Mouse (Mus musculus): Measurements from ENCODE around the gene Oas1a. TPM values are rescaled to one million over a fixed set of nuclear protein-coding genes. Genes with fewer than 3 reads are reported as not detected.
"Not testable (repeated sequence)": the region's sequence is repeated elsewhere in the genome, so short reads cannot be mapped to it uniquely, and the experiment has no call there.

Gene Oas1a
- total RNA-seq, 4 experiments from 2014 or later, result 2.6 to 3.8 (median 2.8) TPM

DNA sequence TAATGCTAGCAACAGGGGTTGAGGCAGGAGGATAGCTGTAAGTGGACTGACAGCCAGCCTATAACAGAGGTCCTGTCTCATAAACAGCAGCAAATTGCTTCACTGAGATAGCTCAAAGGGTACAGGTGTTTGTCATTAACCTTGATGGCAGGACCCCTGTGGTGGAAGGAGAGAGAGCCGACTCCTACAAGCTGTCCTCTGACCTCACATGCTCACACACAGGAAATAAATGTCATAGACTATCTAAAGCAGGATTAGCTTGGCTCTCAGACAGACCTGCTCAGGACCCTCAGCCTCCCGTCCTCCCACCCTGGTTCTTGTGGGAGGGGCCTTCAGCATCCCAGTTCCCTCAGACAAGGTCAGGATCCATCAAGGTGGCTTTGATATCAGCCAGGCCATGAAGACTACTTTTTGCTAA lies 15.1 kb downstream of the Oas1a start:
- no peak for DNase-seq

DNA sequence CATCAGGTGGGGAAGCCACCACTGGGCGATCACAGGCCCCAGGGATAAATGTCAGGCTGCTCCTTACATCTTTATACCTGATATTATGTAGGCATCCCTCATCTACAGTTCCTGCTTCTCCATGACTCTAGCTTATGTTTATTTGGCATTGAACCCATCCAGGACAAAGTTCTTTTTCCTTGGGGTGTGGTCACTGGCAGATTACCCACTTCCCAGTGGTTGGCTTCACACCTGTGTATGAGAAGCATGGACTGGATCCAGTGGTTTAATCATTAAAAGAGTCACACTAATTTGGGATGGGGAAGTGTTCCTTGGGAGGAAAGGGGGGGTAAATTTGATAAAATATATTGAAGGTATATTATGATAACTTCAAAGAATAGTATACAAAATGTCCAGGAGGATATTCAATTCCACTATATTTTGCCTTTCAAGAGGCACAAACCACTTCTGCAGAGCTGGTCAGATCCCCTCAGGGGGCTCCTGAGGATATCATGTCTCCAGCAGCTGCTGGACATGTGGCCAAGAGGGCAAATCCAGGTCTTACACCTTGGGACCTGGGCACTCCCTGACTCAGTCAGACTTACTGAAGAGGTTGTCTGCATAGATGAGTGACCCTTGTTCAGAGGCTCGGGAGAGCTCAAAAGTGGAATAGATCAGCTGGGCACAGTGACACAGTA lies 15.6 kb downstream of the Oas1a start:
- not testable (repeated sequence) for DNase-seq

DNA sequence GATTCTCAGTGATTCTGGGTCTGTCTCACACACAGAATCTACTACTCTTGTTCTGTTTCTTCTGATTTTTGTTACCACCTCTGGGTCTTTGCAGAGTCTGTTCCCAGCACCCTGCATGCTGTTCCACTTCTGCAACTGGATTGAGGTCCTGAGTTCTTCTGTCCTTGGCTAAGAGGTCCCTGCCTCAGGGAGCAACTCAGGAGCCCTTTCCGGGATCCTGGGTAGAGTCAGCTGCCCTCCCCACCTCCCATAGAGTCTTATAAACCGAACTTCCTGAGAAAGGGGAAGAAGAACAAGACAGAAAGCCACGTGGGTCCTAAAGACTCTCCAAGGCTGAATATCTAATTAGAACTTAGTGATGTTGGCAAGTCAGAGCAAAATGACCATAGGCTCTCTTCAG lies 16.3 kb downstream of the Oas1a start:
- DNase-seq, result no peak

DNA sequence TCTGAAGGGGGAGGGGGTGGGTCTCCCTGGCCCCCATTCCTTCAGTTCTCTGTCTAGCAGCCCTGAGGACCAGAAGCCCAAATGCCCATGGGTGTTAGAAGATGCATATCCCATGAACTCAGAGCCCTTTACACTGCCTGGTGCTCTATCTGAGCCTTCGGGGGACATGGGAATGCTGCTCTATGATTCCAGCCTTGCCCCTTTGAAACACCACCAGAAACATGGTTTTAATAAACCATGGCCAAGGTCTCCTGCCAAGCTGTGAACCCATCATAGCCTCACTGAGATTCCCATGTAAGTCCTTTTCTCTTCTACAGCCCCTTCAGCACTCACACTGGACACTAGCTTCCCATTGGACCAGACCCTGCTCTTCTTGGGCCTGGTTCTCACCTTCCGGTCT lies 17.3 kb downstream of the Oas1a start:
- no peak for DNase-seq

DNA sequence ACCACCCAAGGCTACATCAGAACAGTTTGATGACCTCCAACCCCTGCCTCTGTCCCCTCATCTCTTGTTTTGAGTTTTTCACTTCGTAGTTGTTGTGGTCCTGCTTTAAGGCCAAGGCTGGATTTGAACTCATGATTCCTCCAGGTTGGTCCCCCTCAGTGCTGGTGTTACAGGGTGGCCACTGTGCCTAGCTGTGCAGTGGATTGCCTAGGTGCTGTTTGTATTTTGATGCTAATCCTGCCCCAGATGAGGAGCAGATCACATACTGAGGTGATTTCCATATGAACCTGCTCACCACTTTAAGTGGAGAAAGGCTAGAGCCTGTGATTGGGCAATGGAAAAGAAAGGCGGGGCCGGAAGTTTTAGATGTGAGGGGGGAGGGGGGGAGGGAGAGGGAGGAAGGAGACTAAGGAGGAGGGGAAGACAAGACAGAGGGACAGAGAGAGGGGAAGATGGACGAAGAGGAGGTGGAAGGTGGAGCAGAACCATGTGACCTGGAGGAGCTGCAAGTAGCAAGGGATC lies 19.0 kb downstream of the Oas1a start:
- DNase-seq, result not testable (repeated sequence)

DNA sequence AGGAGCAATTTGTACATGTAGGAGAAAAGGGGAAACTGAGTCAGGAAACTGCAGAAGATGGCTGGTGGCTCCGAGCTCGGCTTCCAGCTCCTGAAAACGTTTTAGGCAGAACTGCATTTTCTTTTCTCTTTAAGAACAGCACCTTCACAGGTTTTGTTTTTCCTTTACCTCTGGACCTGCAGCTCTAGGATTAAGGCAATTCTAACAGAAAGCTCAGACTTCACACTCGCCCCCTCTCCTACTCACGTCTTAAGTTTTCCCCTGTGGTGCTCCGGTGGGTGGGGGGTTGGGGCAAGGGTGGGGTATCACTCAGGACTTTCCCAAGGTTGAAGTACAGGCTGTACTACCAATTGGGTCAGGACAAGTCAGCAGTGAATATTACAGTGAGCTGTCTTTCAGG lies 19.5 kb downstream of the Oas1a start:
- DNase-seq, result no peak

DNA sequence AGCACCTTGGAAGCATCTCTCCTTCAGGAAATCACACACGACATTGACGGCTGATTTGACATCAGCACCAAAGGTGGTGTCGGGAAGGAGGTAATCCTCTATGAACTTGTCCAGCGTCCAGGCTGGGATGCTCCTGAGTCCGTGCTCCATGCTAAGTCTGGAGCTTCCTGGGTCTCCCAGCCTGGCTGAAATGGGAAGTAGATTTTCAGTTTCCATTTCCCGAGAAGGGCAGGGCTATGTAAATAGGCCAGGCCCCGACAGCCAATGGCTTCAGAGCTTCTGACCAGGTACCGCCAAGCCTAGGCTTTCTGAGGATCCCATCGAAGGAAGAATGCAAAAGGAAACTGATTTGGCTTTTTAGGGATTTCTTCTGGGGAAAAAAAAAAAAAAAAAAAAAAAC lies 19.9 kb downstream of the Oas1a start, which contains the start of gene Oas1g:
Gene Oas1g (minus strand): TSS at position 201 of the 400 bp plus-strand sequence.
- not testable (repeated sequence) for DNase-seq

DNA sequence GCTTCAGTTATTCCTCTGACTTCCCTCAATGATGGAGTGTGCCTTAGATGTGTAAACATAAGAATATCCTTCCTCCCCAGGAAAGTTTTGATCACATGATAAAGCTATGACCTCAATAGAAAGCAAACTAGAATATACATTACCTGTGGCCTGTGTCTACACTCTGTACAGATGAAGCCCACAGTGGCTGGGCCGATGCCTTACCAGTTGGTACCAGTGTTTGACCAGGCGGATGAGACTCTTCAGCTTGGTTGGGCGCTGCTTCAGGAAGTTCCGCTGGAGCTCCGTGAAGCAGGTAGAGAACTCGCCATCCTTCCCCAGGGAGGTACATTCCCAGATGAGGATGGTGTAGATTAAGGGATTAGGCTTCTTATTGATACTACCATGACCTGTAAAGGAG lies 25.6 kb downstream of the Oas1a start:
- not testable (repeated sequence) for DNase-seq

DNA sequence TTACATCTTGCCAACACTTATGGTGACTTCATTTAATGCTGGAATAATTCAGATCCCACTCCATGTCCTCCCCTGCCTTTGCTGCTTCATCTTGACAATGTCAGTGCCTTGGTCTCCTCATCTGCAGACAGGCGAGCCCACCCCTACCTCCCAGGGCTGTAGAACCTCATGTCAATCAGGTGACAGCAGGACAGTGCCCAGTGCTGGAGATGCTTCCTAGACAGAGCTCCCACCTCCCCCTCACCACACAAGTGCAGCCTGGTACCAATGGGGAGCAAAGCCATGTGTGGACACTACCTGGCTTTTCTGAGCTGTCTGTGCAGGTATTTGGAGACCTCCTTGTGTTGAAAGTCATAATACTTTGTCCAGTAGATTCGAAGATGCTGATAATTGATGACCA lies 28.5 kb downstream of the Oas1a start:
- DNase-seq, result not testable (repeated sequence)

DNA sequence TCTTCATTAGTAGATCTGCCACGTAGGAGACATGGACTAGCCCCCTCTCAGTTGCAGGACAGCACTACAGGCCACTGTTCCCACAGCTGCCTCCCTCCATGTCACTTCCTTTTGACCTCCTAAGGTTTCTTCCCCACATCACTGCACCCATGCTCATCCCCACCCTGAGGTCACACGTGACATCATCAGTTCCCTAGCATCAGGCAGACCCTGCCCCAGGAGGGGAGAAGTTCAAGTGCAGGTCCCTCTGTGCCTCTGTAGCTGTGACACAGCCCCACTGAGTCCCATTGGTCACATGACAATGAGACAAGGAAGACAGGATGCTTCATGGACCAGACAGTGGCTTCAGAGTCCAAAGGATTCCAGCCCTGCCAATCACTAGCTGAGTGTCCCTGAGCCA lies 29.9 kb downstream of the Oas1a start:
- DNase-seq, result not testable (repeated sequence)

DNA sequence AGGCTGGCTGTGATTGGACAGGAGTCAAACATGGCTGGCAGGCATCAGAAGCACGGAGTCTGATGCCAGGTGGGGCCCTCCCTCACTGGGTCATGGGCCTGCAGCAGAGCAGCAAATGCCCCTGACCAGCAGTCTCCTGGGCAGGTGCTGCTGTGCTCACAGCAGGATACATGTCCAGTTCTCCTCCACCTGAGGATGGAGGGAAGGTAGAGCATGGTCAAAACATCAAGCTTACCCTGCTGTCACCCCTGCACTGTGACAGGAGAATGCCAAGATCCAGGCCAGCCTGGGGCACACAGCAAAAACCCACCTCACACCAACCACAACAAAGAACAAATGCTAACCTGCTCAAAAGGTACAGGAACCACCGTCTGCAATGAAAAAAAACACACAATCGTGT lies 30.5 kb downstream of the Oas1a start:
- DNase-seq, result not testable (repeated sequence)

DNA sequence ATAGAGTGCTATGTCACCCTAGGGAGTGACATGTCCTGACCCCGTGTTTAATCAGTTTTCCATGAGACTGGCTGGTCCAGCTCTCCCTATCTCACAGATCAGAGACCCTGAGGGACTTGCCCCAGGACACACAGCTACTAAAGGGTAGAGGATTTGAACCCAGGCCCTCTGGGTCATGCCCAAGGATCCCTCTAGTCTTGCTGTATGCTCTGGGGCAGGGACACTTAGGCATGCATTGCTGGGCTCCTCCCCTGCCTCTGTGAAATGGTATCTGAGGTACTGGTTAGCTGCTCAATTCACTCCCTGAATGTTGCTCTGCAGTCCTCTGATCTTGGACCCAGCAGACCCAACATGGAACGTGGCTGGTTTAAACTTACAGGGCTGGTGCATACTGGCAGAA lies 35.9 kb downstream of the Oas1a start:
- DNase-seq, result no peak

DNA sequence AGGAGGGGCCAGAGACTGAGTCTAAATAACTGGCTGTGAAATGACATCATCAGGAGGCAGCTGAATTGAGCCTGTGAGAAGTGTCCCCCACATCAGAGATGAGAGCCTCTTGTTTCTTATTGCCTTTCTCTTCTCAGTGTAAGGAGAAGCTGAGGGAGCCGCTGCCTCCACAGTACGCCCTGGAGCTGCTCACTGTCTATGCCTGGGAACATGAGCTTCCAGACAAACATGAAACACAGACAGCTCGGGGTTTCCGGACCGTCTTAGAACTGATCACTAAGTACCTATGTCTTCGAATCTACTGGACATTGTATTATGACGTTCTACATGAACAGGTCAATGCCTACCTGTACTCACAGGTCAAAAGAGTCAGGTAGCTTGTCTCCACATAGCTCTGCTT lies 36.5 kb downstream of the Oas1a start:
- DNase-seq, result no peak

DNA sequence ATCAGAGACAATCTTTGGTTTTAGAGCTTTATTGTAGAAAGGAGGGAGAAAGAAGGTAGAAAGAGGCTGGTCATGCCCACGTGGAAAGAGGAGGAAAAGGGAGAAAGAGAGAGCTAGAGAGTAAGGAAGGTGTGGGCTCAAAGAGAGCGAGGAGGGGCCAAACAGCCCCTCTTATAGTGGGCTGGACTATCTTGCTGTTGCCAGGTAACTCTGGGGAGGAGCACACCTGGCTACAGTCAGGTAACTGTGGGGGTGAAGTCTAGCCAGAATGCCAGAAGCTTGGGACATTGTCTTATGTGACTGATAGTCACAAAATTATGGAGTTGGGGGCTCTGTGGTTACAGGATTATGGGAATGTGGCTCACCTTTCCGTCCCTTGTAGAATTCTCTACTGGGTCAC lies 37.2 kb downstream of the Oas1a start:
- no peak for DNase-seq

DNA sequence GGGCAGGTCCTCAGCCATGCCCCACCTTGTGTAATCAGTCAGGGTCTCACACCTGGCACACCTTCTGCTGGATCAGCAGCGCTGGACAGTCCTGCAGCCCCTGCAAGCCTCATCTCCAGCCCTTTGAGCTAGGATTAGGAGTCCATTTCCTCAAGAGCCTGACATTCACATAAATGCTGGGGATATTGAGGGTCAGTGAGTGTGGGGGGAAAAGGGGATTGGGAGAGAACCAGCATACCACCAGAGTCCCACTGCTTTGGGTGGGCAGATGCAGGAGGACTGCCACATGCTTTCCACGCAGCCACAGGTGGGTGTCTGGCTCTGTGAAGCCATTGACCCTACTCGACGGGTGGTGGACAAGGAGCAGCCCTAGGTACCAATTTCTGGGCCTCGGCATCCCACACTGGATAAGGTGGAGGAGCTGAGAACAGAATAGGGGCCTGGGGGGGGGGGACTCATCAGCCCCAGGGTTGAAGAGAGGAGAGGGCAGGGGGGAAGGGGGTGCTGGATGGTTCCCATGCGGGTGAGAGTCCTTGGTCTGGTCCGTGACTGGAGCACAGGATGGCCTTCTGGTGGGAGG lies 37.8 kb downstream of the Oas1a start:
- DNase-seq, result no peak

DNA sequence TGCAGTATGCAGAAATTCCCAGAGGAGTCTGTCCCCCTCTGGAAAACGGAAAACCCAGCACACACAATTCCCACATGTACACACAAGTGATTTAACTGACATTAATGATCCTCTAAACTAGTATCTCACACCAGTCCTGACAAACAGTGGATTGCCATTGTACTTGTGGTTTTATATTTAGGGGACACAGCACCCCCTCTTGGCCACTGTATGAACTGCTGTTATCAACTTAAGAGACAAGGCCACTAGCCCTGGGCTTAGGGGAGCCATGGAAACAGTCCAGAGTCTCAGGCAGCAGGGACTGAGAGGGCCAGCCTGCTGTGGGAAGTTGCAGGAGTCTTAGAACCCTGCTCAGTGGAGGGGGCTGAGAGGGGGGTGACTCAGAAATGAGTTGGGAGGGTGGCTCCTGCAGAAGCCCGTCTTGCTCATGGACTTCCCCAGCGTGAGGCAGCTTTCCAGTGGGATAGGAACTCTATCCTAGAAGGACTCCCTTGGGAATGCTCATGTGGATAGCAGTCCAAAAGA lies 41.9 kb downstream of the Oas1a start:
- no peak for DNase-seq

DNA sequence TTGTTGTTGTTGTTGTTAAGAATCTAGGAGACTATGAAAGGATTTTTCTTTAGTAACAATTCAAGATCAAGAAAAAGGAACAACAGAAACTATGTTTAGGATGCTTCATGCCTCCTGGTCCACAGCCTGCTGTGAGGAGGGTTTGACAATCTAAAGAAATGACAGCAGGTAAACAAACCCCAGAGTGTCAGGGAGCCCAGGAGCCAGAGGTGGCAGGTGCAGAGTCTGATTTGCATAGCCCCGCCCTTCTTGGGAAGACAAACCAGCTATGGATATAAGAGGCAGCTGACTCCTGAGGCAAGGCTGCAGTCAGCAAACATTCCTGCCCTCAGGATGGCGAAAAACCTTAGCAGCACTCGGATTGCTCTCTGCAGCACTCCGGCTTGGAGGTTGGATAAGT lies 46.2 kb downstream of the Oas1a start, which contains the start of gene Oas1h:
Gene Oas1h (plus strand): TSS at position 301 of the 400 bp plus-strand sequence.
- no peak for DNase-seq

DNA sequence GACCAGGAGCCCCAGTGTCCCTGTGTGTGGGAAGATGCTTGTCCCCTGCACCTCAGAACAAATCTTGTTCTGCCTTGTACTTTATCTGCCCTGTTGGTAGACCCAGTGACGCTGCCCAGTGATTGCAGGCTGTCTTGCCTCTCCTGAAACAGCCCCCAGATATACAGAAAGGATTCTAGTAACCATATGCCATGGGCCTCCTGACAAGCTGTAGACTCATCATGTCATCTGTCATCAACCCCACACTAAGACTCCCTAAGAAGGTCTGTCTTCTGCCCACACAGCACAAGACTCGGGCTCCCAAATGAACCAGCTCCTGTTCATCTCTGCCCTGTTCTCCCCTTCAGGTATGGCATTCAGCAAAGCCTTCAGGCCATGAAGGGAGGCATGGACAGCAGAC lies 48.1 kb downstream of the Oas1a start:
- no peak for DNase-seq

DNA sequence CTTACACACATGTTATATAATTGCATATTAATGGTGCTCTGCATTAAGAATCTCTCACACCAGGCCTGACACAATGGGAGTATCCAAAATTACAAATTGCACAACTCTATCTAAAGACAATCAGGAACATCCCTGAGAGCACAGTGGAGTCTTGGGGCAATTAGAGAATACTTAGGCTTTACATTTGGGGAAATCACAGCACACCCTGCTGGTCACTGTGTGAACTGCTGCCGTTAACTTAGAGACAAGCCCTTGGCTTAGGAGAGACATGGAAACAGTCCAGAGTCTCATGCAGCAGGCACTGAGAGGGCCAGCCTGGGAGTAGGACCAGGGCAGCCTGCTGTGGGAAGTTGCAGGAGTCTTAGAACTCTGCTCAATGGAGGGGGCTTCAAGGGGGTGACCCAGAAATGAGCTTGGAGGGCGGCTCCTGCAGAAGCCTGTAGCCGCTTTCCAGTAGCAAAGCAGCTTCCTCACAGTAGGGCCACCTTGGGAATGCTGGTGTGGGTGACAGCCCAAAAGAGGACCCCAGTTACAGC lies 57.7 kb downstream of the Oas1a start:
- DNase-seq, result no peak

DNA sequence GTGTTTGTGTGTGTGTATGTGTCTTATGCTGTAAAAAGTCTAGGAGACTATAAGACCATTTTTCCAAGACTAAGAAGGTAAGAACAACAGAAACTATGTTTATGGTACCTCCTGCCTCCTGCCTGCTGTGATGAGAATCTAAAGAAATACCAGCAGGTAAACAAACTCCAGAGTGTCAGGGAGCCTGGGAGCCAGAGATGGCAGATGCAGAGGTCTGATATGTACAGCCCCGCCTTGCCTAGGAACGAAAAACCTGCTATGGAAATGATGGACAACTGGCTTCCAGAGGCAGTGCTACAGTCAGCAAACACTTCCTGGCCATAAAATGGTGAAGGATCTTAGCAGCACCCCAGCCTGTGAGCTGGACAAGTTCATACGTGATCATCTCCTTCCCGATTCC lies 60.3 kb downstream of the Oas1a start, which contains the start of gene Oas1f:
Gene Oas1f (plus strand): TSS at position 301 of the 400 bp plus-strand sequence.
- no peak for DNase-seq

All from adrenal gland, adult 8-10 months (tissue).